Mouse (Mus musculus) neural tube, embryonic 14.5 days (tissue): Measurements from ENCODE around the gene Gabrg1. TPM values are rescaled to one million over a fixed set of nuclear protein-coding genes. Genes with fewer than 3 reads are reported as not detected.
A peak's percentile ranks its signal among the peaks of the same experiment; 100 is the strongest.

ENCODE experiments used
- ATAC-seq: fragments of 200-750 bp; cut with Nextera tagmentation; 2 replicates; pipeline ENCODE4 v1.8.0; 2017; ENCODE audit warnings: low read depth, mild to moderate bottlenecking, moderate TSS enrichment, moderate library complexity
- H3K27ac ChIP-seq: fragments of 300-500 bp; sonication (generic); 2 replicates; pipeline ENCODE4 v1.5.1; 2014; ENCODE audit warnings: low read depth, mild to moderate bottlenecking, control low read depth, low read length, moderate library complexity, mixed read lengths
- H3K27me3 ChIP-seq: fragments of 300-500 bp; sonication (generic); 2 replicates; pipeline ENCODE4 v1.6.1; 2014; ENCODE audit warnings: low read length; ENCODE audit not compliant: control insufficient read depth, insufficient read depth
- H3K36me3 ChIP-seq: fragments of 300-500 bp; sonication (generic); 2 replicates; pipeline ENCODE4 v1.6.1; 2014; ENCODE audit warnings: low read length, mixed read lengths; ENCODE audit not compliant: control insufficient read depth, insufficient read depth
- H3K4me1 ChIP-seq: fragments of 300-500 bp; sonication (generic); 2 replicates; pipeline ENCODE4 v1.6.1; 2014; ENCODE audit warnings: low read length; ENCODE audit not compliant: control insufficient read depth, insufficient read depth
- H3K4me2 ChIP-seq: fragments of 300-500 bp; sonication (generic); 2 replicates; pipeline ENCODE4 v1.6.1; 2014; ENCODE audit warnings: mild to moderate bottlenecking, low read depth, low read length, control low read depth
- H3K4me3 ChIP-seq: fragments of 300-500 bp; sonication (generic); 2 replicates; pipeline ENCODE4 v1.5.1; 2014; ENCODE audit warnings: low read depth, low read length, control low read depth, mixed read lengths
- H3K9ac ChIP-seq: fragments of 300-500 bp; sonication (generic); replicated peaks from 2 replicates; pipeline ENCODE4 v1.6.1; 2014; ENCODE audit warnings: low read depth, mild to moderate bottlenecking, control low read depth, low read length, mixed read lengths
- H3K9me3 ChIP-seq: fragments of 300-500 bp; sonication (generic); 2 replicates; pipeline ENCODE4 v1.6.1; 2016; ENCODE audit warnings: low read length; ENCODE audit not compliant: control insufficient read depth
- WGBS: fragments of 180-500 bp; shearing (Covaris S2); extraction: QIAGEN DNeasy Blood & Tissue Kit; methylation state at CpG from one replicate; pipeline ENCODE4 v1.1.7; 2014; 5-methylcytosine and 5-hydroxymethylcytosine counted together
- polyA plus RNA-seq: library from polyadenylated mRNA; unstranded; fragments of >200 nt; fragmentation: Nextera tagmentation; extraction: Ambion mirVana; gene quantifications from 2 replicates; pipeline ENCODE4 v1.2.1, GENCODE M21; 2014

Gene Gabrg1
- 17.8 and 23.4 TPM in 2 replicates for polyA plus RNA-seq

DNA sequence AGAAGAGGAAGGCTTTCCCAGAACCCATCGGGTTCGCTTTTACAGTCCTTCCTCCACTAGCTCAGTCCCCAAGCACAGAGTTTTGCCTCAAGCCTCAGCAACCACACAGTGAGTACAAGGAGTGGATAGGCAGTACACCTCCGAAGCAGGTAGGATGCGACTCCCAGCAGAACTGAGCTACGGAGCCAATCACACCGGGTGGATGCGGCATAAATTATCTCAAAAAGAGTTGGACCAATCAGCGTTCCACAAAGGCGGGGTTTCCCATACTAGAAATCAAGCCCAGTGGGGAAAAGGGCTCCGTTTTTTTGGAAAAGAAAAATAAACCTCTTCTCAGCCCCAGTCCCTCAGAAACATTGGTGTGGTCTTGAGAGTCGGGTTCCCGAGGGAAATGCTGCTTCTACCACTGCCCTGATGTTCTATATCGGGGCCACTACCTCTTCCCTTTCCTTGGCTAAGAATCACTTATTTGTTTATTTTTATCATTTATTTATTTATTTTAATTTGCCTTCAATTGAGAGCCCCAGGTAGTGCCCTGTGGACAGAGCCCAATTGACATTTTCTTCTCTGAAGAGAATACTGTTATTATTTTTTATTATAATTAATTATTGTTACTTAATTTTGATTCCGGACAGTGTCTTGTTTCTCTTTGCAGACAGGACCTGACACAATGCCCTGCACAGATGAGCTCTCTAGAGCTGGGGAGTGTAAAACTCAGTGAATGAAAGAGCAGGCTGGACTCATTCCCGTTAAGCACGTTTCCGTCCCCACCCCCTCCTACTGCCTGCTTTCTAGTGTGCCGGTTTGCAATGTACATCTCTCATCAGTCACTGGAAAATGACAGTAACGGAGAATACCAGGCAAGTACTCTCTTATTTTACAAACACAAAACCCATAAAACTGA is at the start of gene Gabrg1:
Gabrg1 (minus strand) TSS at position 426 of the 904 bp plus-strand sequence.
- Histone ChIP-seq H3K4me2 (peak within 1 kb of the TSS; percentile 82), H3K27me3 (no peaks in the 10 kb centered on the region), H3K27ac (peak within 1 kb of the TSS; percentile 45; the same call in 1 of the 2 replicates), H3K9me3 (no peaks in the 10 kb centered on the region), H3K4me3 (peak within 1 kb of the TSS; percentile 42), H3K36me3 (no peaks in the 10 kb centered on the region), H3K4me1 (0 out of 2 replicates have a peak, but pooled peaks cover 2% of the 10 kb centered on the region), H3K9ac (peak within 1 kb of the TSS; percentile 29; the same call in 1 of the 2 replicates)
- under 1% methylated on average over 19 of the region's 19 CpGs for WGBS
- peak; percentile 96 for ATAC-seq

DNA sequence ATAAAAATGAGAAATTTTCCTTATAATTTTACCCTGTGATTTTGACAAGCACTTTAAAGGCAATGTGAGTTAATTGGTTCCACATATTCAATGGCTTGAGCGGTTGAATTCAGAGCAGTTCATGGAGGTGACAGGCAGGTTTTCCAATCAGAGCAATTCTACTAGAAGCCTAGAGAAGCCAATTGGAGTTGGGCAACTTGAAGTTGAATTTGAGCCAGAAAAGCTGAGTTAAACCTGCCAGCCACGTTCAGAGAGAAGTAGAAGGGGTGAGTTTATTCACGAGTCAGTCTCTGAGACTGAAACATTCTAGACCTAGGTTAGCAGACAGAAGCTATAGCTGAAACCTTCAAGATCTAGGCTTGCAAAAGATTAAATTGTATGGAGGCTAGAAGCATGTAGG is 41.6 kb upstream of the Gabrg1 start:
- Histone ChIP-seq H3K27ac (no peak overlapping the region), H3K9me3 (no peaks in the 10 kb centered on the region), H3K9ac (no peak overlapping the region), H3K27me3 (no peaks in the 10 kb centered on the region), H3K4me3 (no peak overlapping the region), H3K4me2 (no peak overlapping the region), H3K36me3 (no peaks in the 10 kb centered on the region), H3K4me1 (no peaks in the 10 kb centered on the region)
- ATAC-seq = no peak
- WGBS = 89% methylated on average over 3 of the region's 3 CpGs

DNA sequence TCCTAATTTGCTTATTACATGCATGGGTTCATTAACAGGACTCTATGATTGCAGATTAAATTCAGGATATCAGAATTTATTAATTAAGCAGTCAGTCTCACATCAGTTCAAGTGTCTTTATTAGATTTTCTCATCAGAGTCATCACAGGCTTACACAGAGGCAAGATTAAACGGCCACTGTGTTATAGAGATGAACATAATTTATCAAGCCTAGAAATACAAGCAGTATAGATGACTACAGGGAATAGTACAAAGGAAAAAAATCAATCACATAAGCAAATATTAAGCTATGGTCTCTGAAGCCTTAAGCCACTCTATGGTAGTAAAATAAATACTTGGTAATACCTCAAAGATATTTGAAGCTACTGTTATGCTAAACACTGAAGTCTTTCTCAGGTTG is 27.7 kb upstream of the Gabrg1 start:
- no peak overlapping the region for H3K27ac ChIP-seq
- ATAC-seq = peak; percentile 83

DNA sequence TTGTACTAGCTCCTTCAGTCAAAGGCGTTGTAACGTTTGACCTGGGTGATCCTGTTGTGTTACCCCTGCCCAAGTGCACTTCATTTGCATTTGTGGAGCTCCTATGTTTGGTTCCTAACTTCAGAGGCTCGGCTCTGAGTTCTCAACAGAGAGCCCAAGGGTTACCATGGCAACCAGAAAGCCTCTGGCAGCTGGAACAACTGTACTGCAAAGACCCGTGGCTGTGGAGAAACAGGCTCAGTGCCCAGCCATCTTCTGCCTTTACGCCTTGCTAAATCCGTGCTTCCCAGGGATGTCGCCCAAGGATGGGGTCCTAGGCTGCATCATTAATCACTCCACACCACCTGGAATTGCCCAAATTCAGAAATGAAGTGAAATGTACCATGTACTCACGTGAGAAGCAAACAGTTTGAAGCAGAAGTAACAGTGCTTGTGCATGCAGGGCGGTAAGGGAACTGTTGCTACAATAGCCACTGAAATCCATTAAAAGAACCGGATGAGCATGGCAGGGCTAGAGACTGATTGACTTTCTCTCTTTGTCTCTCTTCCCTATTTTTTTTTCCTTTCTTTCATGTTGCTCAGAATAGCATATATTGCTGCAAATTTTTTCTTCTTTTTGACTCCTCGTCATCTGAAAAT is 798 bp upstream of the Gabrg1 start:
- peak overlapping the region; percentile 45; the same call in 1 of the 2 replicates for H3K27ac ChIP-seq
- 0 out of 2 replicates have a peak, but pooled peaks cover 2% of the 10 kb centered on the region for H3K4me1 ChIP-seq
- no peaks in the 10 kb centered on the region for H3K27me3 ChIP-seq
- 4% methylated on average over 11 of the region's 11 CpGs for WGBS
- ATAC-seq = peak; percentile 96
- no peaks in the 10 kb centered on the region for H3K9me3 ChIP-seq
- peak overlapping the region; percentile 82 for H3K4me2 ChIP-seq
- peak overlapping the region; percentile 29; the same call in 1 of the 2 replicates for H3K9ac ChIP-seq
- H3K4me3 ChIP-seq = peak overlapping the region; percentile 42
- H3K36me3 ChIP-seq = no peaks in the 10 kb centered on the region

More for the DNA sequence above, 27.7 kb upstream of the Gabrg1 start:
- H3K4me3 ChIP-seq = no peak overlapping the region
- no peaks in the 10 kb centered on the region for H3K4me1 ChIP-seq
- no peak overlapping the region for H3K4me2 ChIP-seq
- H3K9ac ChIP-seq = no peak overlapping the region
- no peaks in the 10 kb centered on the region for H3K36me3 ChIP-seq
- H3K27me3 ChIP-seq = no peaks in the 10 kb centered on the region
- 27% methylated on average over 1 of the region's 1 CpGs for WGBS
- H3K9me3 ChIP-seq = no peaks in the 10 kb centered on the region

DNA sequence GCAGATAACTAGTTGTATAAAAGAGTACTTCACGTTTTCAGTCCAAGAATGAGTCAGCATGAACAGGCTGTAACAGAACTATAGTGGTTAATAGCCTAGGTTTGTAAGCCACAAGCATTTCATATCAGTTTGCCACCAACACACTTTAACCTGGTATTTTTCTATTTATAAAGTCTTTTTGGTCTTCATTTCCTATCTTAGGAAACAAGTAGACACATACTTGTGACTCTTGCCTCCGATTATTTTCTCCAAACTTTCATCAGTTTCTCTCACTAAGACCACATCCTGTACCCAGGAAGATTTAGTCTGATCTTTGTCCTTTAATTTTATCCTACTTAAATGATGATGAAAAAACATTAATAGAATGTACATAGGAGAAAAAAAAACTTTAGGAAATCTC is 23.7 kb downstream of the Gabrg1 start:
- H3K9me3 ChIP-seq = no peaks in the 10 kb centered on the region
- 90% methylated on average over 2 of the region's 2 CpGs for WGBS
- H3K36me3 ChIP-seq = no peaks in the 10 kb centered on the region
- no peak for ATAC-seq
- H3K4me2 ChIP-seq = no peak overlapping the region
- H3K9ac ChIP-seq = no peak overlapping the region
- no peak overlapping the region for H3K27ac ChIP-seq
- no peaks in the 10 kb centered on the region for H3K27me3 ChIP-seq
- H3K4me1 ChIP-seq = no peaks in the 10 kb centered on the region
- no peak overlapping the region for H3K4me3 ChIP-seq

DNA sequence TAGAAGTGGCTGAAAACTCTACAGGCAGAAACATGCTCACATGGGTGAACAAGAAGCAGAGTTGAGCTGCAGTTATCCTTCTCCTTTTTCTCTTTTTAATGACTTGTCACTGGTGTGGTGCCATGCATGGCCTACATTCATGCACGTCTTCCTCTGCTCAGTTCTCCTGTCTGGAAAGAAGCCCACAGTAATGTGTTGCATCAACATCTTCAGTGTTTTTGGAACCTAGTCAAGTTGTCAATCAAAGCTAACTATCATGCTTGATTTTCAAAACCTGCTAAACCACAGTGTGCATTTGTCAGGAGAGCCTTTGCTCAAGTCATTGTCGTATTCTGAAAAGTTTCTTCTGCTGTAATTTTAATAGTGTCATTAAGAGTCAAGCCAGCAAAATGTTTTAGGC is 106.3 kb downstream of the Gabrg1 start:
- no peak overlapping the region for H3K27ac ChIP-seq
- no peaks in the 10 kb centered on the region for H3K36me3 ChIP-seq
- H3K9me3 ChIP-seq = no peaks in the 10 kb centered on the region
- no peak for ATAC-seq
- no peak overlapping the region for H3K4me3 ChIP-seq
- H3K4me1 ChIP-seq = no peaks in the 10 kb centered on the region
- H3K27me3 ChIP-seq = no peaks in the 10 kb centered on the region
- 89% methylated on average over 2 of the region's 2 CpGs for WGBS
- no peak overlapping the region for H3K4me2 ChIP-seq
- H3K9ac ChIP-seq = no peak overlapping the region

DNA sequence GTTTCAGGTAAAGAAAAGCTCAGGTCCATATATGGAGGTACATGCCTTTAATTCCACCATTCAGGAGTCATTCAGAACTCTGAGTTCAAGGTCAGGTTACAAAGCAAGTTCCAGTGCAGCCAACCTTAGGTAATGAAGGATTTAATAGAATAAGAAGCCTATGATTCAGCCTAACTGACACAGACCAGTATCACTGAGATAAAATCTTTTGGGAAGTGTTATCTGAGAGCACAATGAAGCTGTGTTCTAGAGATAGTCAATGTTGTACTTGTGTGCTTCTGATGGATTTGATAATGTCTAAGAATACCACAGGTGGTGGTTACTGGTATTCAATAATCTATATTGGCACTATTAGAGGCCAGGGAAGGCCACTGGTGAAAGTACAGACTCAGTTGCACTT is 138.1 kb downstream of the Gabrg1 start:
- no peaks in the 10 kb centered on the region for H3K4me1 ChIP-seq
- no peak for ATAC-seq
- H3K4me3 ChIP-seq = no peak overlapping the region
- H3K36me3 ChIP-seq = no peaks in the 10 kb centered on the region
- no peak overlapping the region for H3K4me2 ChIP-seq
- H3K27ac ChIP-seq = no peak overlapping the region
- H3K9ac ChIP-seq = no peak overlapping the region
- no peaks in the 10 kb centered on the region for H3K27me3 ChIP-seq
- no peaks in the 10 kb centered on the region for H3K9me3 ChIP-seq
